Mouse (Mus musculus): Measurements from ENCODE around the gene Olfr120. TPM values are rescaled to one million over a fixed set of nuclear protein-coding genes. Genes with fewer than 3 reads are reported as not detected.
"Not testable (repeated sequence)": the region's sequence is repeated elsewhere in the genome, so short reads cannot be mapped to it uniquely, and the experiment has no call there.

The Olfr120 gene
- total RNA-seq (2021): not detected

DNA sequence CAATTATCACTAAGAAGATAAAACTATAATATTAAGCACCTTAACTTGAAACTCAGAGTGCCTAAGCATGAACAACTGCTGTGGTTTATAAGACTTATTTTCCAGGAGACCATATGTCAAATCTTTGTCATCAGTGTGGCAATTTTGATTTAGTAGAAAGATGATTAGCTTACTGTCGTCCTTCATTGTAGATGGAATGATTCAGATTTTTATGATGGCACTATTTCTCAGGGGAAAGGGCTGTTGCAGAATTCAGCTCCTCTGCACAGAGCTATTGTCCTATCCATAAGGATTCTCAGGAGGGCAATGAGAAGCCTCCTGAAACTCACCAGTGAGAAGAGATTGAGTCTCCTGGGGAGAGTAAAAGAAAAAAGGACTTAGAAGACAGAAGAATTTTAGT is at the start of gene Olfr120:
TSS of gene Olfr120 (plus strand) at position 301 of the 400 bp plus-strand sequence.
- DNase-seq (ENCODE audit: extremely low spot score in 1 of 2, low spot score in 1 of 2): no peak

- DNase-seq (ENCODE audit: extremely low spot score in 1 of 2, low spot score in 1 of 2): not testable (repeated sequence)
These were observed 25.3 kb upstream of the Olfr120 start, which contains the start of gene Olfr119 for GRCm38 (mm10) chr17:37696264-37696663. TSS of gene Olfr119 (plus strand) at chr17:37696564.

- no peak for DNase-seq (ENCODE audit: extremely low spot score in 1 of 2, low spot score in 1 of 2)
These were observed 16.5 kb downstream of the Olfr120 start for GRCm38 (mm10) chr17:37738070-37738469.

- no peak for DNase-seq (ENCODE audit: extremely low spot score in 1 of 2, low spot score in 1 of 2)
These were observed 46.7 kb downstream of the Olfr120 start, which contains the start of gene Olfr122 for GRCm38 (mm10) chr17:37768307-37768706. TSS of gene Olfr122 (plus strand) at chr17:37768607.

Other genes starting within 250 kb of the Olfr120 start
- gene H2-M2, start 238.3 kb upstream of the Olfr120 start, total RNA-seq (2021): not detected
- not detected for gene Olfr110, start 229.3 kb upstream of the Olfr120 start, total RNA-seq (2021)
- not detected for gene Olfr111, start 213.8 kb upstream of the Olfr120 start, total RNA-seq (2021)
- not detected for gene Olfr112, start 152.4 kb upstream of the Olfr120 start, total RNA-seq (2021)
- not detected for gene Olfr113, start 144.1 kb upstream of the Olfr120 start, total RNA-seq (2021)
- gene Olfr114, start 129.1 kb upstream of the Olfr120 start, total RNA-seq (2021): not detected
- gene Olfr115, start 94.7 kb upstream of the Olfr120 start, total RNA-seq (2021): not detected
- gene Olfr116, start 94.6 kb upstream of the Olfr120 start, total RNA-seq (2021): not detected
- not detected for gene Olfr117, start 58.0 kb upstream of the Olfr120 start, total RNA-seq (2021)
- not detected for gene Olfr118, start 54.8 kb upstream of the Olfr120 start, total RNA-seq (2021)
- not detected for gene Olfr119, start 25.2 kb upstream of the Olfr120 start, total RNA-seq (2021)
- gene Olfr121, start 27.0 kb downstream of the Olfr120 start, total RNA-seq (2021): not detected
- gene Olfr122, start 46.8 kb downstream of the Olfr120 start, total RNA-seq (2021): not detected
- not detected for gene Olfr123, start 71.7 kb downstream of the Olfr120 start, total RNA-seq (2021)
- gene Olfr124, start 78.1 kb downstream of the Olfr120 start, total RNA-seq (2021): not detected
- not detected for gene Olfr125, start 111.1 kb downstream of the Olfr120 start, total RNA-seq (2021)
- not detected for gene Olfr126, start 125.7 kb downstream of the Olfr120 start, total RNA-seq (2021)
- gene Olfr127, start 178.6 kb downstream of the Olfr120 start, total RNA-seq (2021): not detected
- not detected for gene Olfr128, start 198.7 kb downstream of the Olfr120 start, total RNA-seq (2021)
- not detected for gene Olfr761, start 231.3 kb downstream of the Olfr120 start, total RNA-seq (2021)